Mouse (Mus musculus): Measurements from ENCODE around the gene Adamts17.

Gene Adamts17

DNA sequence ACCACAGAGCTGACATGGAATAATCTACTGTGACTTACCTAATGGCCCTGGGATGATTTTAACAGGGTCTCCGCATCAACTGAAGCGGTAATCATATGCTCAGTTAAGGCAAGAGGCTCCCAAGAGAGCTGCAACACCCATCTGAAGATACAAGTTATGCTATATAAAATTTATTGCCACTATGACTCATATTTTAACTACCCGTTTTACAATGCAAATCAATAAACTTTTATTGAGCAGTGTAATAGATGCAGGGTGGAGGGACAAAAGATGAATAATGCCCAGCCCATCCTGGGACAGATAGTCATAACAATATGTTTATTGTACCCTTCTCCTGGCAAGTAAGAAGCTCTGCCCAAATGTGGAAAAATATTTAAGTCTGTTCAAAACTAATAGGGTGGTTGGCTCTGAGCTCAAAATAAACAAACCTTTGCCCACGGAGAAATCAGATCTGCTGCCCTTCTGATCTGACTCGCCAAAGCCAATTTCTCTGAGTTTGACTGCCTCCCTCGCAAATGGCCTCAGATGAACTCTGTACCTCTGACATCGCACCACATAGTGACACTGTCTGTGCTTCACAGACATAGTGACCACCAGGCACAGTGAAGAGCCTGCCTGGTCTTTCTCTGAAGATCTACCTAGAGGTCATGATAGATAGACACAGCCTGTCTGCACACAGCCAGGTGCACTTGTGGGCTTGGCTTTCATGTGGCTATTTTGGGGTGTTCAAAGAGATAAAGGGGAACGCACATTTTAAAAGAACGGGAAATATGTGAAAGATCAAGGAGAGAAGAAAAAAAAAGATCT, 329.4 kb downstream of the Adamts17 start:
- DNase-seq (ENCODE audit: extremely low read depth, low read depth, low spot score) = no peak

DNA sequence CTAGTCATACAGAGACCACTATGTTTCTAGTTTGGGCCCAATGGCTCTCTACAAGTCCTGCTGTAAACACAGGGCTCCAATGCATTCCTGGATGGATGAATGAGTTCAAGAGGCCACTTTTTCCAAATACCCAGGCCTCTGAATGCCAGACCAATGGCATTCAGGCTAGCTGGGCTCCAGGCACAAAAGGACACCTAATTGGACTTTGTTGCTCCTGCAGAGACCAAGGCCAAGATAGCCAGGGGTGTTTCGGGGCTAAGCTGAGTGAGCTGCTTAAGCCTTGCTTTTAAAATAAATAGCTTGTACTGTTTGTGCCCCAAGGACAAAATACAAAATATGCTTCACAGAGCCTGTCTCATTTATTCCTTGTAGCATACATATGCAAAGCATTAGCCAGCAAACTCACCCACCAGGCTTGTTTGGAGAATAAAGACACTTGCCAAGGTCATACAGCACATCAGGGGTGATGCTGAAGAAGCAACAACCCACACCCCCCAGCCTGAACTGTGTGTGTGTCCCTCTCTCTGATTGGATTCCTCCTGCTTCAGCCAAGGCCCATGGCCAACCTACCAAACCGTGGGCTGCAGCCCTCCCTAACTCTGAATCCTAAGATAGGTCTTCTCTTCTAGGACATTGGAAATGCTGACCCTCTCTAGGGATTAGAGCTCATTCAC, 334.1 kb downstream of the Adamts17 start:
- DNase-seq (ENCODE audit: extremely low read depth, low read depth, low spot score) = no peak

DNA sequence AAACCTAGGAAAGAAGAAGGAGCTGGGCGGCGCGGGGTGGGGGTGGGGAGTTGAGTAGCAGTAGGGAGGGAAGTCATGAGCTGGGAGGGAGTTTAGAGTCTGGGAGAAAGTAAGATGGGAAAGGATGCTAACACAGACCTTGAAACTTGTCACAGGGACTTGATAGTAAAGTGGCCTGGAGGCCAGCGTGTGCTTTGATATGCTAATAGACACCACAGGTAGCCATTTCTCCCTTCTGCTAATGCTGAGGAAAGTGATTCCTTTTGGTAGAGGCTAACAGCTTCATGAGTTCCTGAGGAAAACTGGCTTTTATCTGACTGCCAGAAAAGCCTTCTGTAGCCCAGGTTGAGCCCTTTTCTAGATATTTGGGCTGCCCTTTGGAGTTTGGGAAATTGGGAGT, 344.3 kb downstream of the Adamts17 start:
- no peak for DNase-seq (ENCODE audit: extremely low read depth, low read depth, low spot score)

DNA sequence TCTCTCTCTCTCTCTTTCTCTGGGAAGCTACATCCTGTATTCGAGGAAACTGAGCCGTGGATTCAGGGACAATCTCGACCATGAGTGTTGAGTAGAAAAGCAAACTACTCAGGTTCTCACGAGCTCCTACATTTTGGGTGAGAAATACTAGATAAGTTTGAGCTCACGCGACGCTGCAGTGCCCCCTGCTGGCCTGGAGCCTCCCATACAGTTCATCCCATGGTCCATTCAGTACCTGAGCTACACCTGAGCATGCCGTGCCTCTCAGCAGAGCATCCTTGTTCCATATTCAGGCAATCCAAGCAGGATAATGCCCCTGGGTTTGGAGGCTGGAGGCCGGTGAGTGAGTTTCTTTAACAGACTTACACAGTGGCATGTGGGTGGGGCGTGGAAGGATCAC, 359.9 kb downstream of the Adamts17 start:
- DNase-seq (ENCODE audit: extremely low read depth, low read depth, low spot score) = no peak

All from fat pad, adult 2 months (tissue).